Mouse (Mus musculus) heart, postnatal 4 days (tissue): ENCODE data around the gene Lztr1. TPM values are rescaled to one million over a fixed set of nuclear protein-coding genes. Genes with fewer than 3 reads are reported as not detected.

Source experiments
- DNase-seq: peaks from one replicate; pipeline ENCODE4 v3.0.0; 2021
- total RNA-seq, 2 experiments: library from RNA; stranded (reverse); gene quantifications; 2 replicates each; pipeline ENCODE4 v1.2.3; 2021

Lztr1 gene
- total RNA-seq: 10 to 100 TPM; 35.6 to 47.5 TPM

GRCm38 (mm10) chr16:17508546-17509239 lies at the start of gene Lztr1:
Gene Lztr1 (plus strand): TSS chr16:17508688.
- DNase-seq: peak; percentile 89

GRCm38 (mm10) chr16:17460254-17460653 lies 48.2 kb upstream of the Lztr1 start:
- DNase-seq: peak; percentile 18

- DNase-seq: no peak
Observed at GRCm38 (mm10) chr16:17461596-17461995, 46.9 kb upstream of the Lztr1 start.

GRCm38 (mm10) chr16:17463184-17463583 lies 45.3 kb upstream of the Lztr1 start:
- no peak for DNase-seq

- no peak for DNase-seq
Observed at GRCm38 (mm10) chr16:17466875-17467663, 41.4 kb upstream of the Lztr1 start.

GRCm38 (mm10) chr16:17472498-17472897 lies 36.0 kb upstream of the Lztr1 start:
- DNase-seq: no peak

GRCm38 (mm10) chr16:17474091-17474490 lies 34.4 kb upstream of the Lztr1 start:
- peak; percentile 45 for DNase-seq

- DNase-seq: no peak
Observed at GRCm38 (mm10) chr16:17474761-17475160, 33.7 kb upstream of the Lztr1 start.

- no peak for DNase-seq
Observed at GRCm38 (mm10) chr16:17475326-17475725, 33.2 kb upstream of the Lztr1 start.

- no peak for DNase-seq
Observed at GRCm38 (mm10) chr16:17478331-17478943, 30.1 kb upstream of the Lztr1 start.

GRCm38 (mm10) chr16:17481465-17481864 lies 27.0 kb upstream of the Lztr1 start:
- no peak for DNase-seq

GRCm38 (mm10) chr16:17486505-17486904 lies 22.0 kb upstream of the Lztr1 start:
- peak; percentile 63 for DNase-seq

GRCm38 (mm10) chr16:17488478-17489468 lies 19.7 kb upstream of the Lztr1 start:
- no peak for DNase-seq

GRCm38 (mm10) chr16:17489469-17490111 lies 18.9 kb upstream of the Lztr1 start, which contains the start of gene Aifm3:
Gene Aifm3 (plus strand): TSS chr16:17489611.
- no peak for DNase-seq

GRCm38 (mm10) chr16:17491154-17491553 lies 17.3 kb upstream of the Lztr1 start:
- no peak for DNase-seq

- no peak for DNase-seq
Observed at GRCm38 (mm10) chr16:17491896-17492561, 16.5 kb upstream of the Lztr1 start.

GRCm38 (mm10) chr16:17496499-17497305 lies 11.8 kb upstream of the Lztr1 start:
- peak; percentile 78 for DNase-seq

- DNase-seq: no peak
Observed at GRCm38 (mm10) chr16:17499249-17499883, 9.1 kb upstream of the Lztr1 start.

GRCm38 (mm10) chr16:17502681-17503080 lies 5.8 kb upstream of the Lztr1 start:
- no peak for DNase-seq
